In genomic region chr15:80634391-80635193, GRCm38 (mm10) we compare ENCODE assay signal across 9 mouse cellular contexts. TPM values are rescaled to one million over a fixed set of nuclear protein-coding genes. Genes with fewer than 3 reads are reported as not detected.
DNase-seq lines count a peak whose midpoint lies in the region; ATAC-seq and TF ChIP-seq lines count a peak whose summit lies in the region.
"Had no signal": no experiment of that assay in that cellular context is flagged by ENCODE, and none has a peak within 500 bp of the region (broad histone marks: within the 10 kb centered on the region; RNA-seq: fewer than 3 reads in every experiment).

No protein-coding gene starts in this region.

- DNase-seq in layer of hippocampus, adult 11-12 months (ENCODE audit: low spot score) = peak; percentile 33
- no peak for DNase-seq in layer of hippocampus, adult 9-11 months
- peak; percentile 92 for DNase-seq in c-Kit-positive CD71-negative TER-119-negative erythroid progenitor cells, embryonic 14.5 days (ENCODE audit: low read depth)
- peak; percentile 46 to 55 for DNase-seq in kidney, postnatal 25 days
- DNase-seq in monocyte, adult 2 months (ENCODE audit: low read depth in 1 of 2, low spot score in 2 of 2) = peak; percentile 34 to 38
- DNase-seq in cerebellum, adult 2 months = no peak

- 69% methylated on average over 11 of the region's 11 CpGs for WGBS in cerebellum, adult 2 months

- no peaks in the 10 kb centered on the region; the same call in 1 of the 2 replicates for H3K9me3 ChIP-seq in ES-Bruce4 (replicated peaks; ENCODE audit: control insufficient read depth, insufficient read depth, low read length, poor library complexity, severe bottlenecking)
- H3K9me3 ChIP-seq: neural tube, embryonic 13.5 days had no signal

- no peak for TF ChIP-seq POLR2A in ES-Bruce4 (IDR thresholded peaks at IDR 0.05; ENCODE audit: insufficient read depth, low read length)
- no peak for TF ChIP-seq POLR2A in cerebellum, adult 2 months (IDR thresholded peaks at IDR 0.05; ENCODE audit: borderline replicate concordance, insufficient read depth, low read length)

- peak overlapping the region; percentile 33; the same call in 1 of the 2 replicates for H3K9ac ChIP-seq in ES-Bruce4 (ENCODE audit: low read depth, poor library complexity, severe bottlenecking)
- H3K9ac ChIP-seq: neural tube, embryonic 13.5 days had no signal

- H3K36me3 ChIP-seq in ES-Bruce4 (ENCODE audit: control insufficient read depth, insufficient read depth, low read length, poor library complexity, severe bottlenecking) = no peaks in the 10 kb centered on the region
- H3K36me3 ChIP-seq: neural tube, embryonic 13.5 days had no signal

- no peak for ATAC-seq in erythroblast, adult 5-6 weeks (replicated peaks; ENCODE audit: low FRiP score, poor library complexity, severe bottlenecking)

- H3K27me3 ChIP-seq in ES-Bruce4 (ENCODE audit: control insufficient read depth, insufficient read depth, low read length, poor library complexity, severe bottlenecking) = no peaks in the 10 kb centered on the region
- H3K27me3 ChIP-seq in cerebellum, adult 2 months (ENCODE audit: control insufficient read depth, insufficient read depth, low read length) = no peaks in the 10 kb centered on the region

- peak overlapping the region; percentile 34 for H3K4me3 ChIP-seq in ES-Bruce4 (ENCODE audit: low read depth, low read length)
- no peak overlapping the region for H3K4me3 ChIP-seq in cerebellum, adult 2 months (replicated peaks; ENCODE audit: insufficient read depth, low read depth, low read length)
- H3K4me3 ChIP-seq: neural tube, embryonic 13.5 days had no signal

- no peak overlapping the region for H3K27ac ChIP-seq in ES-Bruce4 (ENCODE audit: insufficient read depth, low read length)
- H3K27ac ChIP-seq in cerebellum, adult 2 months (ENCODE audit: insufficient read depth, low read length) = no peak overlapping the region
- H3K27ac ChIP-seq: neural tube, embryonic 13.5 days had no signal

- no peak for TF ChIP-seq EP300 in ES-Bruce4 (IDR thresholded peaks at IDR 0.05; ENCODE audit: insufficient read depth, low read depth, low read length)

- TF ChIP-seq CTCF in ES-Bruce4 (IDR thresholded peaks at IDR 0.05; ENCODE audit: low read depth, low read length) = no peak
- no peak for TF ChIP-seq CTCF in cerebellum, adult 2 months (IDR thresholded peaks at IDR 0.05; ENCODE audit: borderline replicate concordance, insufficient read depth, low read depth, low read length)

- peaks cover 2% of the 10 kb centered on the region for H3K4me1 ChIP-seq in ES-Bruce4 (ENCODE audit: control insufficient read depth, insufficient read depth, low read length)
- no peaks in the 10 kb centered on the region for H3K4me1 ChIP-seq in cerebellum, adult 2 months (ENCODE audit: control insufficient read depth, insufficient read depth, low read length)
- H3K4me1 ChIP-seq: neural tube, embryonic 13.5 days had no signal

RNA-seq across cellular contexts. Expression of gene Fam83f, which starts 37.1 kb away (rescaled TPM):
- 2.4 and 2.7 TPM in 2 replicates for polyA plus RNA-seq in ES-Bruce4 (2011; ENCODE audit: insufficient read depth, insufficient read length, low read depth, missing spikeins)
- not detected in 2 replicates for total RNA-seq in erythroblast, adult 5-6 weeks (2015; ENCODE audit: low replicate concordance)
- 0.98 TPM in 1 of 2 replicates, not detected in the other for total RNA-seq in erythroblast, adult 5-6 weeks (2017; ENCODE audit: low replicate concordance)
- 0.25 and 0.35 TPM in 2 replicates for polyA plus RNA-seq in cerebellum, adult 2 months (2012; rRNA removed)

Comparison
In these comparisons a context has a peak if more than half of its experiments do, and no peak if none do; other contexts are left out.
1. DNase-seq: peak in layer of hippocampus, adult 11-12 months (single experiment), c-Kit-positive CD71-negative TER-119-negative erythroid progenitor cells, embryonic 14.5 days (single experiment), kidney, postnatal 25 days (2 of 2) and monocyte, adult 2 months (2 of 2); none in layer of hippocampus, adult 9-11 months (single experiment) and cerebellum, adult 2 months (0 of 2).